Mouse (Mus musculus) cerebellum, postnatal 10 days (tissue): ENCODE data around the gene Nynrin.

Source experiments
- DNase-seq, 2 experiments: peaks; one replicate each; pipeline ENCODE4 v3.0.0; 2021; ENCODE audit warnings: mixed read lengths in 2 of 2

The Nynrin gene

GRCm38 (mm10) chr14:55853621-55854285, at the start of gene Nynrin:
Gene Nynrin (plus strand): TSS chr14:55854010.
- DNase-seq, result peak; percentile 66 to 78

DNA sequence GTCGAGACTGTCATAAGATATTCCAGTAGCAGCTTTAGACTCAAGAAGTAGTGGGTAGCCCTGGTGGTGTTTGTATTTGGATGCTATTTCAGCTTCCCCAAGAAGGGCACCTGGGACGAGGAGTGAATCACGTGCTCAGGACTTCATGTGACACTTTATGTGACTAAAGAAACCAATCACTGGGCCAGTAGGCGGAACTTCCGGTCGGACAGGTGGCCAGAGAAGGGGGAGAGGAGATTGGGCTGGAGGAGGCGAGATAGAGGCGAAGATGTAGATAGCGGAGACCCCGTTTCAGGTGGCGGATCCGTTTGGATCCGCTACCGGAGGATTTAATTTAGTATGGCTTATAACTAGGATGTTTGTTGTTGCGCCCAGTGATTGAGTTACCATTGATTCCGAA, 38.9 kb upstream of the Nynrin start:
- peak; percentile 92 to 93 for DNase-seq

DNA sequence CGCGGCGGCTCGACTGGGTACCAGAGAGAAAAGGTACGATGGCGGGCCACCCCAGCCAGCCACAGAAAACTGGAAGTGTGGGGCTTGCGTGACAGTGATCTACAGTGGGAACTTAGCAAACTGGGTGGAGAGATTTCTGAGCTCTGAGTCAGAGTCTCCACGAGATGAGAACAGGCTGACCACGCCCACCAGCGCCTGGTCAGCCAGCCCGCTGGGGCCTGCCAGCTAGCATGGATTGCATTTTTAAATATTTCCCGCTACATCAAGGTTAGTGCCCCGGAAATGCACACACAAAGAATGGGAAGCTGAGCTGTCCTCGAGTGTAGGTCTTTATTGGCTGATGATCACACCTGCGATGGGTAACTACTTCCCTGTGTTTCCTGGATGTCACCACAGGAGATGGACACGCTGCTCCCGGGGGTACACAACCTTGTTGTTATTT, 38.5 kb upstream of the Nynrin start:
- DNase-seq, result peak; percentile 65 to 75

DNA sequence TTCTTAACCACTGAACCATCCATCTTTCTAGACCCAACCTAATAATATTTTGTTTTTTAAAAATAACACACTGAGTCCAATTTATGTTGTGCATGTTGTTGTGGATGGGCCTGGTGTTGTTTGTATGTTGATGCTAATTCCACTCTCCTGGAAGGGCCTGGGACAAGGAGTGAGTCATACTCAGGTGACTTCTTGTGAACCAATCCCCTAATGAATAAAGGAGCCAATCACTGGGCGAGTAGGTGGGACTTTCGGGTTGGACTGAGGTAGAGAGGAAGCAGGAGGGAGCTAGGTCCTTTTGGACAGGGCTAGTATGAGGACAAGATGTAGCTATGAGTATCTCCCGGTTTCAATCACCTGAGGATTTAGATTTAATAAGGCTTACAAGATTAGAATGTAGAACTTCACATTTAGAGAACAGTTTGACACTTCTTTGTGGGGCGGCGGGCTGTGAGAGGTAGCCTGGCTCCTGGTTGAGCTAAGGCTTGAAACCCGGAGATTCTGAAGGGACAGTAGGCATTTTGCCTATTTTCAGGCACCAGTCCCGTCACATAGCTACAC, 33.9 kb upstream of the Nynrin start:
- peak in 1 of 2 experiments; percentile 4 for DNase-seq

- peak in 1 of 2 experiments; percentile 1 for DNase-seq
Observed at GRCm38 (mm10) chr14:55820576-55820975, 33.2 kb upstream of the Nynrin start.

GRCm38 (mm10) chr14:55822435-55822990, 31.3 kb upstream of the Nynrin start:
- DNase-seq, result peak; percentile 90 to 93

GRCm38 (mm10) chr14:55822991-55823762, 30.6 kb upstream of the Nynrin start, which contains the start of gene Nfatc4:
Gene Nfatc4 (plus strand): TSS chr14:55823144.
- peak; percentile 87 to 88 for DNase-seq

DNA sequence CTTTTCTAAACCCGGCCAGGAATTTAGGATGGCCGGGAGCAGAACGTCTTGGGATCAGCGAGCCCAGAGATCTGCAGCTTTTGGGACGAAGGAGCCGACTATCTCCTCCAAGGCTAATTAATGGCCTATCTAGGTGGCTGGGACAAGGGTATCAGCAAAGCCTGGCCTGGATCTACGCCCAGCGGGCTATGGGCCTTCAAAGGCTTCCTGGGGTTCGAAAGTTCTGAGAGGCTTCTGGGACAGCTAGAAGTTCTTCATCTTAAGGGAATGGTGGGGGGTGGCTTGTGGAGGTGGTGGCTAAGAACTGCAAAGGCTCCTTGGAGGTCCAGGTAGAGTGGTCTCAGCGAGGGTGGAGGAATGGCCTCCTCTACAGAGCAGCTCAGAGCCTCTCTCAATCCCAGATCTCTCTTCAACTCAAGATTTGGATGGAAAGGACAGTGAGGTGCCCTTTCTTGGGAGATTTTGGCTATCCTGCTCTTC, 29.8 kb upstream of the Nynrin start:
- DNase-seq, result peak; percentile 59

DNA sequence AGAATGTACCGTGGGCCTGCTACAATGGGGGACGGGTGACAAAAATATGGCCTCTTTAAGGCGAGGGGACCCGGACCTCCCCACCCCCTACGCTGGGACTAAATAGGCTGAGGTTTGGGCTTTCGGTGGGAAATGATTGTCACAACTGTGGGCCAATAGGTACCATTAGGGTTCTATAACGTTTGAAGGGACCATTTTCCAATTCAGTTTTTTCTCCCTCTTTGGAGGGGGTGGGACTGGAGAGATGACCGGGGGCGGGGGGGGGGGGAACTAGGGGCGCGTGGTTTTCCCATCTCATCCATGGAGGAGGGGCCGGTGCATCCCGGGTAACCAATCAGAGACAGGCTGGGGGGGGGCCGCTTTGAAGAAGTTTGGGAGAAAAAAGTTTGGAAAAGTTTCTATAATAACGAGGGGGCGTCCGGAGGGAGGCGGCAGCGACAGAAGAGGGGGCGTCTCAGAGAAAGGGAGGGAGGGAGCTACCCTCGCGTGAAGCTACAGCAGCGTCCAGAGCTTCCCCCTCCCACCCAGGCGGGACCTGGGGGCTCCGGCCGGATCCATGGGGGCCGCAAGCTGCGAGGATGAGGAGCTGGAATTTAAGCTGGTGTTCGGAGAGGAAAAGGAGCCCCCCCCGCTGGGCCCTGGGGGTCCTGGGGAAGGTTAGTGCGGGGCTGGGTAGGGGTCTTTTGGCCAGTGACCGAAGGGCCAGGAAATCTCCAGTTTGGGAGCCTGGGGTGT, 29.2 kb upstream of the Nynrin start:
- DNase-seq, result peak; percentile 53 to 62

DNA sequence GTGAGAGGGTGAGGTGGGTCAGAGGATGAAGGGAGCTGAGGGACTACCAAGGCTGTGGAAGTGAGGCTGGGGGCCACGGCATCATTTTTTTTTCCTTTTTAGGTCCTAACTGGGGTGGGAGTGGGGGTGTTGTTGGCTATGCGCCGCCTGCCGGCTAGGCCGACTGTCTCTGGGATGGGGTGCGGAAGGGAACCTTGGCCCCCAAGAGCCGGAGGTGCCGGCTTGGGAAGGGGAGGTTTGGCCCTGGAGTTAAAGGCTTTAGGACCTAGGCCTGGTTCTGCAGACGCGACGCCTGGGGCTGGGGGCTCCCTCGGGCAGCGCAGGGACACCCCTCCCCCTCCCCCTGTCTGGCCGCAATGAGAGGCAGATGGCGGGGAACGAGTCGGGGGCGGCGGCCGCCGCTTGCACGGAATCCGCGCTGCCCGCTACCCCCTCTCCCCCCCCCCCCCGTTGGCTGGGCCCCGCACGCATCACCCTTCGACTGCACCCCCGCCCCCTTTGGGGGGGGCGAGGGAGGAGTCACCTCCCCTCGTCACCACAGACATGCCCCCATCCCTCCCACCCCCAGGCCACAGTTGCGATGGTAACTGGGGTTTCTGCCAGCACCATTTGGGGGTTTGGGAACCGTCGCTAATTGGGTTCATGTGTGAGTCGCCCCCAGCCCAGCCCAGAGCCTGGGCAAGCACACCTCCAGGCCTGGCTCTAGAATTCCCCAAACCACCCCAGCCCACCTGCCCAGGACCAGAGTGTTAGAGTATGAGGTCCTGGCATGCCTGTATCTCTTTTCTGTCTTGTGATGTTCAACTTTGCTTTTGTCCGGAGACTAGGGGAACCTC, 28.4 kb upstream of the Nynrin start:
- peak; percentile 82 to 85 for DNase-seq

DNA sequence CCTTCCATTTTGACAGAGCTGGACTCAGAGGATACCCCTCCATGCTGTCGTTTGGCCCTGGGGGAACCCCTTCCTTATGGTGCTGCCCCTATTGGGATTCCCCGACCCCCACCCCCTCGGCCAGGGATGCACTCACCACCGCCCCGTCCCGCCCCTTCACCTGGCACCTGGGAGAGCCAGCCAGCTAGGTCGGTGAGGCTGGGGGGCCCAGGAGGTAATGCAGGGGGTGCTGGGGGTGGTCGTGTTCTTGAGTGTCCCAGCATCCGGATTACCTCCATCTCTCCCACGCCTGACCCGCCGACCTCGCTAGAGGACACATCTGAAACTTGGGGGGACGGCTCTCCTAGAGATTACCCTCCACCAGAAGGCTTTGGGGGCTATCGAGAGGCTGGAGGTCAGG, 27.7 kb upstream of the Nynrin start:
- DNase-seq, result peak; percentile 49

DNA sequence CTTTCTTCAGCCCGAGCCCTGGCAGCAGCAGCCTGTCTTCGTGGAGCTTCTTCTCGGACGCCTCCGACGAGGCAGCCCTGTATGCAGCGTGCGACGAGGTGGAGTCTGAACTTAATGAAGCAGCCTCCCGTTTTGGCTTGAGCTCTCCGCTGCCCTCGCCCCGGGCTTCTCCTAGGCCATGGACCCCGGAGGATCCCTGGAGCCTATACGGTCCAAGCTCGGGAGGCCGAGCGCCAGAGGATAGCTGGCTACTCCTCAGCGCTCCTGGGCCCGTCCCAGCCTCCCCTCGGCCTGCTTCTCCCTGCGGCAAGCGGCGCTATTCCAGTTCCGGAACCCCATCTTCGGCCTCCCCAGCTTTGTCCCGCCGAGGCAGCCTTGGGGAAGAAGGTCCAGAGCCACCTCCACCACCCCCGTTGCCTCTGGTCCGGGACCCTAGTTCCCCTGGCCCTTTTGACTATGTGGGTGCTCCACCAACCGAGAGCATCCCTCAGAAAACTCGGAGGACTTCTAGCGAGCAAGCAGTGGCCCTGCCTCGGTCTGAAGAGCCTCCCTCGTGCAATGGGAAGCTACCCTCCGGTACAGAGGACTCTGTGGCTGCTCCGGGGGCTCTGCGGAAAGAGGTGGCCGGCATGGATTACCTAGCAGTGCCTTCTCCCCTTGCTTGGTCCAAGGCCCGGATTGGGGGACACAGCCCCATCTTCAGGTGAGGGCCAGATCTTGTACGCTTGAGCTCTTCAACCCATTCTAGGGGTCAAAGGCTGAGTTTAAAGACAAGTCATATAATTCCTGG, 27.1 kb upstream of the Nynrin start:
- DNase-seq, result peak; percentile 55 to 57

GRCm38 (mm10) chr14:55828716-55829263, 25.0 kb upstream of the Nynrin start:
- no peak for DNase-seq

GRCm38 (mm10) chr14:55829854-55830253, 24.0 kb upstream of the Nynrin start:
- DNase-seq, result no peak

GRCm38 (mm10) chr14:55830331-55830730, 23.5 kb upstream of the Nynrin start:
- no peak for DNase-seq

DNA sequence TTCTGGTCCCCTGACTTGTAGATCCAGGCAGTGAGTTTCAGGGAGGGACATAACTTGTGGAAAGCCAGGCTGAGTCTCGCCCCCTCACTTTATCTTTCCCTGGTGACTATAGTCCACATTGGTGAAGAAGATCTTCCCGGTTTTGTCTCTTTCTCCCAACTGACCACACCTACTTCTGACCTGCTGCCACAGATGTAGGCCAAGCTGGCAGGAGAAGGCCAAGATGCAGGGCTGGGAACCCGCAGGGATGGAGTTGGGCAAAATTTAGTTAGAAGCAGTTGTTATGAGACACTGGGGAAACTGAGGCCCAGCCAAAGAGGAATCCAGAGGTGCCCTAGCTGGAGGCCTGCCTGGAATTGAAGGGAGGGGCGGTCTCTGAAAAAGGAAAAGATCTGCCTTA, 20.7 kb upstream of the Nynrin start:
- DNase-seq, result no peak

- no peak for DNase-seq
Observed at GRCm38 (mm10) chr14:55834808-55835533, 18.8 kb upstream of the Nynrin start.

GRCm38 (mm10) chr14:55838312-55838711, 15.5 kb upstream of the Nynrin start:
- DNase-seq, result no peak

DNA sequence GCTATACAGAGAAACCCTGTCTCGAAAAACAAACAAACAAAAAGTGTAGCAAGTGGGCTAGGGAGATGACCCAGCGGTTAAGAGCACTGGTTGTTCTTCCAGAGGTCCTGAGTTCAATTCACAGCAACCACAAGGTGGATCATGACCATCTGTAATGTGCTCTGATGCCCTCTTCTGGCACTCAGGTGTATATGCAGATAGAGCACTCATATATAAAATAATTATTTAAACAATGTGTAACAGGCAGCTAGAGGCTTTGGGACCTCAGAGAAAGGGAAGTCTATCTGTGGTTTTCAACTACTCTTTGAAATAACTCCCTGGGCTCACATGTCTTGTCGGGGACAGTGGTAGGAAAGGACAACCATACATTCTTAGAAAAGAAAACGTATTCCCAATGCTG, 15.1 kb upstream of the Nynrin start:
- DNase-seq, result no peak
